Mouse (Mus musculus): ENCODE data around the gene Zfp935.
A peak's percentile ranks its signal among the peaks of the same experiment; 100 is the strongest.
"Not testable (repeated sequence)": the region's sequence is repeated elsewhere in the genome, so short reads cannot be mapped to it uniquely, and the experiment has no call there.

Zfp935 gene

DNA sequence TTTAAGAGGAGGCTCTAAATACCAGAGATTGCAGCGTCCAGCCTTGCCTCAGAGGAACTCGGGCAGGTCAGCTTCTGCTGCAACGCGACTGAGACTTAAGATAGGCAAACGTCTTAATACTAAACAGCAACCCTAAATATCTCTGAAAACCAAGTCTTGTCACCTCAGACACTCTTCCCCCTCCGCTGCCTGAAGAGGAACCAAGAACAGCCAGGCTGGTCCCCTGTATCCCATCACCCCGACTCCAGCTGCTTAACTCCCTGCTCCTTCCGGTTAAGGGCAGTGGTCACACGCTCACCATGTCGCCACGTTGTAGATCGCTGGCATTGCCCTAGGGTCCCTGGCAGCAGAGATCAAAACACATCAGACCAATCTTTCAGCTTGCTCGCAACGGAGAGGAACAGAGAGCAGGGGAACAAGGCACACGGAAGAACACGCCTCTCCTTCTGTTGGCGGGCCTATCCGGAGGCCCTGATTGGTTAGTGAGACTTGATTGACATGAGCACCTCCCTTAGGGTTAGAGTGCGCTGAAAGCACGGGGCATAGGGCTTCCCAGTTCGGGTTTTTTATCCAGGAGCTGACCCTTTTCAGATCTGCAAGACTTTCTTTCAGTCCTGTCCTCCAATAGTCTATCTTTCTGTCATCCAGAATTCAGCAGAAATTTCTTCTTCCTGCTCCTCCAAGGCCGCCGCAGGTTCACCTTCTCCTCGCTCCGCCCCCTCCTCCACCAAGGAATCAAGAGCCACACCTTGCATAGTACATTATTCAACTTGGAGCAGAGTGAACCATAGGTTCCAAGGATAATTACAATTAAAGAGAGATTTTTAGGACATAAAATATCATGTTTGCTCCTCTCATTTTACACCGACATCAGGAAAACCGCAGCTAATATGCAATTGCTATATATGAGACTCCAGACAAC is at the start of gene Zfp935:
Gene Zfp935, minus strand, starts transcription at position 323 of the 922 bp plus-strand sequence.
- DNase-seq (ENCODE audit: inconsistent age in 2 of 2, low spot score in 1 of 2), result peak; percentile 82 to 94

GRCm38 (mm10) chr13:62571099-62571498 is 12.8 kb upstream of the Zfp935 start, which contains the start of gene Zfp934:
Zfp934 (minus strand) TSS chr13:62571199.
- not testable (repeated sequence) for DNase-seq (ENCODE audit: inconsistent age in 2 of 2, low spot score in 1 of 2)

DNA sequence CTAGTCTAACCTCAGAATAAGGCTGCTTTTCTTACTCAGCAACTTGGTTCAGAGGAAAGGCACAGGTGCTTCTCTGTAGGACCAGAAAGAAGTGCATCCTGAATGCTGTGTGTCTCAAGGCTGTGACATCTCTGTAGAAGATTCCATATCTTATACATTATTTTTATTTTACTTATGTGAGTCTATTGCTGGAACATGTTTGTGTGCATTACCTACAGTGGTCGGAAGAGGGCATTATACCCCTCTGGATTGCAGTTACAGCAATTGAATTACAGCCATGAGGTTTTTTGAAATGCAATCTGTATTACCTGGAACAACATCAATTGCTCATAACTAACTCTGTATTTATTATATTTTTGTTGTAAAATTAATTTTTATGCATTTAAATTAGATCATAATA is 3.4 kb upstream of the Zfp935 start:
- peak in 1 of 2 experiments; percentile 68 for DNase-seq (ENCODE audit: inconsistent age in 2 of 2, low spot score in 1 of 2)

- DNase-seq (ENCODE audit: inconsistent age in 2 of 2, low spot score in 1 of 2), result not testable (repeated sequence)
Measured at GRCm38 (mm10) chr13:62530129-62530528, 28.2 kb downstream of the Zfp935 start.

GRCm38 (mm10) chr13:62510641-62511420 is 47.5 kb downstream of the Zfp935 start:
- DNase-seq (ENCODE audit: inconsistent age in 2 of 2, low spot score in 1 of 2), result not testable (repeated sequence)

GRCm38 (mm10) chr13:62472661-62473060 is 85.7 kb downstream of the Zfp935 start:
- not testable (repeated sequence) for DNase-seq (ENCODE audit: inconsistent age in 2 of 2, low spot score in 1 of 2)

DNA sequence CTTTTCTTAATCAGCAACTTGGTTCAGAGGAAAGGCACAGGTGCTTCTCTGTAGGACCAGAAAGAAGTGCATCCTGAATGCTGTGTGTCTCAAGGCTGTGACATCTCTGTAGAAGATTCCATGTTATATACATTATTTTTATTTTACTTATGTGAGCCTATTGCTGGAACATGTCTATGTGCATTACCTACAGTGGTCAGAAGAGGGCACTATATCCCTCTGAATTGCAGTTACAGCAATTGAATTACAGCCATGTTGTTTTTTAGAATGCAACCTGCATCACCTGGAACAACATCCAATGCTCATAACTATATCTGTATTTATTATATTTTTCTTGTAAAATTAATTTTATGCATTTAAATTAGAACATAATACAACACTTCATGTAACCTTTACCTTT is 88.4 kb downstream of the Zfp935 start:
- peak in 1 of 2 experiments; percentile 58 for DNase-seq (ENCODE audit: inconsistent age in 2 of 2, low spot score in 1 of 2)

GRCm38 (mm10) chr13:62466424-62467334 is 91.6 kb downstream of the Zfp935 start, which contains the start of gene Gm49359:
Gm49359 (minus strand) TSS chr13:62466832.
- DNase-seq (ENCODE audit: inconsistent age in 2 of 2, low spot score in 1 of 2), result peak; percentile 90 to 96
